Mouse (Mus musculus) erythroid progenitor cell, adult 5-6 weeks (primary cell): ENCODE data around the gene Cox6a1. TPM values are rescaled to one million over a fixed set of nuclear protein-coding genes. Genes with fewer than 3 reads are reported as not detected.
A peak's percentile ranks its signal among the peaks of the same experiment; 100 is the strongest.

Experiments
- ATAC-seq: replicated peaks from 2 replicates; pipeline ENCODE4 v1.8.0; 2016; ENCODE audit warnings: moderate number of reproducible peaks, mild to moderate bottlenecking, moderate TSS enrichment, inconsistent platforms; ENCODE audit not compliant: poor library complexity, low FRiP score, severe bottlenecking
- total RNA-seq, 2 experiments: library from RNA; stranded (forward) in 1 of 2; stranded (reverse) in 1 of 2; fragments of 150-400 nt in 1 of 2; fragments of 186-747, 209-891 nt in 1 of 2; gene quantifications; 2 replicates each; pipeline versions ENCODE4 v1.2.3 to v1.2.4; 2015 to 2017; ENCODE audit warnings: low replicate concordance in 2 of 2

The Cox6a1 gene
- total RNA-seq, 2 experiments from 2014 or later: 55.4 to 265 TPM

GRCm38 (mm10) chr5:115355070-115355469 lies 6.3 kb upstream of the Cox6a1 start:
- ATAC-seq: no peak

GRCm38 (mm10) chr5:115351348-115351747 lies 2.6 kb upstream of the Cox6a1 start:
- no peak for ATAC-seq

GRCm38 (mm10) chr5:115349225-115349555 lies 409 bp upstream of the Cox6a1 start:
- ATAC-seq: peak; percentile 55

- ATAC-seq: peak; percentile 73
These were observed 1.2 kb downstream of the Cox6a1 start for GRCm38 (mm10) chr5:115347564-115347963.

GRCm38 (mm10) chr5:115341314-115342165 lies 7.2 kb downstream of the Cox6a1 start:
- peak; percentile 64 for ATAC-seq

GRCm38 (mm10) chr5:115340577-115341313 lies 8.0 kb downstream of the Cox6a1 start, which contains the start of the genes Gatc and Triap1:
Gene Gatc (minus strand): TSS chr5:115341178.
Gene Triap1 (plus strand): TSS chr5:115341225.
- ATAC-seq: peak; percentile 92

GRCm38 (mm10) chr5:115340007-115340406 lies 8.8 kb downstream of the Cox6a1 start:
- no peak for ATAC-seq

- peak; percentile 96 for ATAC-seq
These were observed 15.2 kb downstream of the Cox6a1 start for GRCm38 (mm10) chr5:115333626-115334025.

- no peak for ATAC-seq
These were observed 17.8 kb downstream of the Cox6a1 start for GRCm38 (mm10) chr5:115330955-115331354.

GRCm38 (mm10) chr5:115327610-115328548 lies 20.9 kb downstream of the Cox6a1 start:
- 0 out of 2 replicates have a peak, but pooled peaks have one; percentile 36 for ATAC-seq

GRCm38 (mm10) chr5:115326875-115327609 lies 21.7 kb downstream of the Cox6a1 start, which contains the start of gene Srsf9:
Gene Srsf9 (plus strand): TSS chr5:115327177.
- peak; percentile 88 for ATAC-seq

GRCm38 (mm10) chr5:115326256-115326831 lies 22.4 kb downstream of the Cox6a1 start:
- ATAC-seq: peak; percentile 81

GRCm38 (mm10) chr5:115319004-115319940 lies 29.5 kb downstream of the Cox6a1 start:
- ATAC-seq: peak; percentile 93

- ATAC-seq: no peak
These were observed 31.0 kb downstream of the Cox6a1 start for GRCm38 (mm10) chr5:115317645-115318328.

- no peak for ATAC-seq
These were observed 31.7 kb downstream of the Cox6a1 start for GRCm38 (mm10) chr5:115316968-115317644.

GRCm38 (mm10) chr5:115313668-115313943 lies 35.2 kb downstream of the Cox6a1 start:
- ATAC-seq: 0 out of 2 replicates have a peak, but pooled peaks have one; percentile 6
